Mouse (Mus musculus) intestine, embryonic 15.5 days (tissue): Measurements from ENCODE around the gene Zfp617. TPM values are rescaled to one million over a fixed set of nuclear protein-coding genes. Genes with fewer than 3 reads are reported as not detected.

Experiments
- ATAC-seq: fragments of 200-750 bp; cut with Nextera tagmentation; 2 replicates; pipeline ENCODE4 v1.8.0; 2017; ENCODE audit warnings: moderate TSS enrichment, moderate library complexity
- H3K27ac ChIP-seq: fragments of 300-500 bp; sonication (generic); 2 replicates; pipeline ENCODE4 v1.5.1; 2015; ENCODE audit warnings: mild to moderate bottlenecking, inconsistent platforms
- H3K27me3 ChIP-seq: fragments of 300-500 bp; sonication (generic); replicated peaks from 2 replicates; pipeline ENCODE4 v1.6.1; 2015; ENCODE audit warnings: inconsistent platforms
- H3K36me3 ChIP-seq: fragments of 300-500 bp; sonication (generic); 2 replicates; pipeline ENCODE4 v1.6.1; 2015; ENCODE audit warnings: inconsistent platforms
- H3K4me1 ChIP-seq: fragments of 300-500 bp; sonication (generic); replicated peaks from 2 replicates; pipeline ENCODE4 v1.6.1; 2015; ENCODE audit warnings: inconsistent platforms
- H3K4me2 ChIP-seq: fragments of 300-500 bp; sonication (generic); replicated peaks from 2 replicates; pipeline ENCODE4 v1.6.1; 2015; ENCODE audit warnings: mild to moderate bottlenecking, inconsistent platforms
- H3K4me3 ChIP-seq: fragments of 300-500 bp; sonication (generic); replicated peaks from 2 replicates; pipeline ENCODE4 v1.5.1; 2015; ENCODE audit warnings: inconsistent platforms
- H3K9ac ChIP-seq: fragments of 300-500 bp; sonication (generic); 2 replicates; pipeline ENCODE4 v1.6.1; 2015; ENCODE audit warnings: inconsistent platforms
- H3K9me3 ChIP-seq: fragments of 300-500 bp; sonication (generic); 2 replicates; pipeline ENCODE4 v1.6.1; 2016; ENCODE audit warnings: inconsistent platforms
- WGBS: fragments of 180-500 bp; shearing (Covaris S2); methylation state at CpG from one replicate; pipeline ENCODE4 v1.1.7; 2015; 5-methylcytosine and 5-hydroxymethylcytosine counted together
- polyA plus RNA-seq: library from polyadenylated mRNA; unstranded; fragments of >200 nt; fragmentation: Nextera tagmentation; extraction: Ambion mirVana; gene quantifications from 2 replicates; pipeline ENCODE4 v1.2.1, GENCODE M21; 2015

Zfp617 gene
- polyA plus RNA-seq, 1 experiment from 2014 or later: 18.4 TPM

GRCm38 (mm10) chr8:71961796-71962195 is 53.4 kb downstream of the Zfp617 start:
- Histone ChIP-seq H3K27ac (no peak overlapping the region), H3K4me1 (no peaks in the 10 kb centered on the region), H3K4me3 (no peak overlapping the region), H3K36me3 (peaks cover 16% of the 10 kb centered on the region), H3K27me3 (no peaks in the 10 kb centered on the region), H3K9me3 (no peaks in the 10 kb centered on the region), H3K4me2 (no peak overlapping the region), H3K9ac (no peak overlapping the region)
- no peak for ATAC-seq
- WGBS: 89% methylated on average over 5 of the region's 5 CpGs

GRCm38 (mm10) chr8:71964051-71964450 is 55.6 kb downstream of the Zfp617 start:
- Histone ChIP-seq H3K4me3 (no peak overlapping the region), H3K4me1 (no peaks in the 10 kb centered on the region), H3K9ac (no peak overlapping the region), H3K27ac (no peak overlapping the region), H3K9me3 (no peaks in the 10 kb centered on the region; the same call in 1 of the 2 replicates), H3K27me3 (no peaks in the 10 kb centered on the region), H3K36me3 (peaks cover 35% of the 10 kb centered on the region), H3K4me2 (no peak overlapping the region)
- 86% methylated on average over 3 of the region's 3 CpGs for WGBS
- no peak for ATAC-seq

DNA sequence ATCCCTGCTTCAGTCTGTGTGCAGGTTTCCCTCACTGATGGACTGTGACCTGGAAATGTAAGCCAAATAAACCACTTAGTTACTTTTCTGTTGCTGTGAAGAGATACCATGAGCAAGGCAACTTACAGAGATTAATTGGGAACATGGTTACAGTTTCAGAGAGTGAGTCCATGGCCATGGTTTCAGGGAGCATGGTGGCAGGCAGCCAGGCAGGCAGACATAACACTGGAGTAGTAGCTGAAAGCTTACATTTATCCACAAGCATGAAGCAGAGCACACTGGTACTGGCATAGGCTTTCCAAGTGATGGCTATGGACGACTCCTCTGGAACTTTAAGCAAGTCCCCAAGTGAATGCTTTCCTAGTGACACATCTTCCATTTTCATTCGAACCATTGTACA is 56.7 kb downstream of the Zfp617 start:
- 92% methylated on average over 2 of the region's 2 CpGs for WGBS
- no peak for ATAC-seq
- no peaks in the 10 kb centered on the region for H3K27me3 ChIP-seq
- no peak overlapping the region for H3K4me3 ChIP-seq
- H3K36me3 ChIP-seq: peaks cover 35% of the 10 kb centered on the region
- no peak overlapping the region for H3K9ac ChIP-seq
- no peak overlapping the region for H3K4me2 ChIP-seq
- H3K9me3 ChIP-seq: no peaks in the 10 kb centered on the region; the same call in 1 of the 2 replicates
- no peak overlapping the region for H3K27ac ChIP-seq
- H3K4me1 ChIP-seq: no peaks in the 10 kb centered on the region

GRCm38 (mm10) chr8:71966411-71966810 is 58.0 kb downstream of the Zfp617 start:
- peaks cover 35% of the 10 kb centered on the region for H3K36me3 ChIP-seq
- no peaks in the 10 kb centered on the region for H3K4me1 ChIP-seq
- no peak overlapping the region for H3K4me2 ChIP-seq
- H3K9me3 ChIP-seq: no peaks in the 10 kb centered on the region; the same call in 1 of the 2 replicates
- H3K4me3 ChIP-seq: no peak overlapping the region
- H3K27ac ChIP-seq: no peak overlapping the region
- no peaks in the 10 kb centered on the region for H3K27me3 ChIP-seq
- H3K9ac ChIP-seq: no peak overlapping the region
- no peak for ATAC-seq

- no peak for ATAC-seq
- 98% methylated on average over 5 of the region's 5 CpGs for WGBS
- H3K9me3 ChIP-seq: no peaks in the 10 kb centered on the region; the same call in 1 of the 2 replicates
- no peaks in the 10 kb centered on the region for H3K4me1 ChIP-seq
- no peak overlapping the region for H3K9ac ChIP-seq
- no peaks in the 10 kb centered on the region for H3K27me3 ChIP-seq
- H3K27ac ChIP-seq: no peak overlapping the region
- peaks cover 35% of the 10 kb centered on the region for H3K36me3 ChIP-seq
- no peak overlapping the region for H3K4me3 ChIP-seq
- H3K4me2 ChIP-seq: no peak overlapping the region
Observed at GRCm38 (mm10) chr8:71967261-71967660, 58.8 kb downstream of the Zfp617 start.

DNA sequence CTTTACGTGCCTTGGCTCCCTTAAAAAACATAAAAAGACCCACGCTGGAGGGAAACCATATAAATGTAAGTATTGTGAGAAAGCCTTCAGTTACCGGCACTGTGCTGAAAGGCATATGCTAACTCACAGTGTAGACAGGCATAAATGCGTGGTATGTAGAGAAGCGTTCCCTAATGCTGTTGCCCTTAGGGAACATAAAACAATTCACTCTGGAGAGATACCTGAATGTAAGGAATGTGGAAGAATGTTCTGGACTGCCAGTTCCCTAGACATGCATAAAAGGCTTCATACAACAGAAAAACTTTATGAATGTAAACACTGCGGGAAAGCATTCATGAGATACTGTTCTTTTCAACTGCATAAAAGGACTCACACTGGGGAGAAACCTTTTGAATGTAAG is 59.7 kb downstream of the Zfp617 start:
- H3K27ac ChIP-seq: no peak overlapping the region
- no peak for ATAC-seq
- H3K27me3 ChIP-seq: no peaks in the 10 kb centered on the region
- no peaks in the 10 kb centered on the region; the same call in 1 of the 2 replicates for H3K9me3 ChIP-seq
- no peak overlapping the region for H3K4me3 ChIP-seq
- peaks cover 35% of the 10 kb centered on the region for H3K36me3 ChIP-seq
- H3K4me2 ChIP-seq: no peak overlapping the region
- H3K9ac ChIP-seq: no peak overlapping the region
- no peaks in the 10 kb centered on the region for H3K4me1 ChIP-seq
- 87% methylated on average over 6 of the region's 6 CpGs for WGBS

GRCm38 (mm10) chr8:71968636-71969035 is 60.2 kb downstream of the Zfp617 start:
- no peak overlapping the region for H3K27ac ChIP-seq
- no peaks in the 10 kb centered on the region for H3K4me1 ChIP-seq
- ATAC-seq: no peak
- H3K4me3 ChIP-seq: no peak overlapping the region
- no peaks in the 10 kb centered on the region; the same call in 1 of the 2 replicates for H3K9me3 ChIP-seq
- no peak overlapping the region for H3K4me2 ChIP-seq
- H3K27me3 ChIP-seq: no peaks in the 10 kb centered on the region
- peaks cover 35% of the 10 kb centered on the region for H3K36me3 ChIP-seq
- 85% methylated on average over 6 of the region's 6 CpGs for WGBS
- no peak overlapping the region for H3K9ac ChIP-seq

DNA sequence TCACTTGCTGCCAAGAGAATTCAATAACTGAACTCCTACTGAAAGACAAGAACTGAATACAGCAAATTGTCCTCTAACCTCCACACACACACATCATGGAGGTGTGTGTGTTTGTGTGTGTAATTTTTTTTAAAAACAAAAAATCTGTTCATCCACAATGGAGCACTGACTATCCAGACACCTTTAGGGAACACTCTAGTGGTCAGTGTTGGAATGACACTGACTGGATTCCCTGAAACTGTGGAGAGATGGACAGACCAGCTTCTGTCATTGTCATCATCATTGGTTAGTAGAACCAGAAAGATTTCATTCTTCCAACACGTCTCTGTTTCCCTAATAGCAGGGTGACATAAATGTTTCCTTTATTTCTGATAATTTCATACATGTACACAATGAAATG is 63.5 kb downstream of the Zfp617 start:
- ATAC-seq: no peak; the same call in 1 of the 2 replicates
- WGBS: 66% methylated on average over 1 of the region's 1 CpGs

DNA sequence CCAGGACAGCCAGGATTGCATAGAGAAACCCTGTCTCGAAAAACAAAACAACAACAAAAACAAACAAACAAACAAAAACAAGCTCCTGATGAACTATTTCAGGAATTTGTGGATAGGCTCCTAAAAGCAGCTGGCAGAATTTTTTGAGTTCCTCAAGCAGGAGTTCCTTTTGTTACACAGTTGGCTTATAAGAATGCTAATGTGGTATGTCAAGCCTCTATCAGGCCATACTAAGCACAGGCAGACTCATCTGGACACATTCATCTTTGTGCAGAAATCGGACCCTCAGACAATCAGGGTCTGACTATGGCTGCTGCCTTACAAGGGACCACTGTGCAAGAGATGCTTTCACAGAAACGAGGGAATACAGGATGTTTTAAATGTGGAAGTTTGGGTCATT is 65.8 kb downstream of the Zfp617 start:
- WGBS: 81% methylated on average over 3 of the region's 3 CpGs
- no peaks in the 10 kb centered on the region for H3K9me3 ChIP-seq
- no peak for ATAC-seq
- H3K27ac ChIP-seq: no peak overlapping the region
- no peak overlapping the region for H3K9ac ChIP-seq
- no peak overlapping the region for H3K4me2 ChIP-seq
- H3K4me1 ChIP-seq: no peaks in the 10 kb centered on the region
- no peaks in the 10 kb centered on the region for H3K36me3 ChIP-seq
- H3K4me3 ChIP-seq: no peak overlapping the region
- H3K27me3 ChIP-seq: no peaks in the 10 kb centered on the region

More for the DNA sequence above, 63.5 kb downstream of the Zfp617 start:
- no peak overlapping the region for H3K4me3 ChIP-seq
- no peak overlapping the region for H3K4me2 ChIP-seq
- no peak overlapping the region for H3K27ac ChIP-seq
- H3K4me1 ChIP-seq: no peaks in the 10 kb centered on the region
- H3K9me3 ChIP-seq: no peaks in the 10 kb centered on the region; the same call in 1 of the 2 replicates
- no peaks in the 10 kb centered on the region for H3K27me3 ChIP-seq
- peaks cover 17% of the 10 kb centered on the region for H3K36me3 ChIP-seq
- no peak overlapping the region for H3K9ac ChIP-seq

DNA sequence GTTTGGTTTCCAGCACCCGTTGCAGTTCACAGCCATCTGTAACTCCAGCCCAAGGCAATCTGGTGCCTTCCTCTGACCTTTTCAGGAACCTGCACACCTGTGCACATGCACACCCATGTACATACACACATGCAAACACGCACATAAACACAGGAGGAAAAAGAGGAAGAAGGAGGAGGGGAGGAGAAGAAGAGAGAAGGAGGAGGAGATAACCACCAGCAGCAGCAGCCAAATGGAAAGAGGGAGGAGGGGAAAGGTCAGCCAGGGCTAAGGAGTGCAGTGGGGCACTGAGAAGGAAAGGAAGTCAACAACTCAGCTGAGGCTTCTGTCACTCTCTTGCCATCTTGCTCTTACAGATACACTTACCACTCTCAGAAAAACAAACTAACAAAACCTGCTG is 72.6 kb downstream of the Zfp617 start:
- Histone ChIP-seq H3K4me2 (no peak overlapping the region), H3K27ac (no peak overlapping the region), H3K36me3 (no peaks in the 10 kb centered on the region), H3K4me1 (no peaks in the 10 kb centered on the region), H3K4me3 (no peak overlapping the region), H3K27me3 (no peaks in the 10 kb centered on the region), H3K9ac (no peak overlapping the region), H3K9me3 (no peaks in the 10 kb centered on the region)
- ATAC-seq: no peak
- 60% methylated on average over 2 of the region's 2 CpGs for WGBS

GRCm38 (mm10) chr8:71981456-71981855 is 73.0 kb downstream of the Zfp617 start:
- Histone ChIP-seq H3K27me3 (no peaks in the 10 kb centered on the region), H3K36me3 (no peaks in the 10 kb centered on the region), H3K9ac (no peak overlapping the region), H3K4me2 (no peak overlapping the region), H3K27ac (no peak overlapping the region), H3K4me1 (no peaks in the 10 kb centered on the region), H3K9me3 (no peaks in the 10 kb centered on the region), H3K4me3 (no peak overlapping the region)
- ATAC-seq: no peak
- WGBS: 66% methylated on average over 4 of the region's 4 CpGs
